Mouse (Mus musculus): ENCODE measurements around the gene Gm10392. TPM values are rescaled to one million over a fixed set of nuclear protein-coding genes. Genes with fewer than 3 reads are reported as not detected.

Gene Gm10392
- polyA plus RNA-seq, 1 experiment from 2014 or later = not detected

DNA sequence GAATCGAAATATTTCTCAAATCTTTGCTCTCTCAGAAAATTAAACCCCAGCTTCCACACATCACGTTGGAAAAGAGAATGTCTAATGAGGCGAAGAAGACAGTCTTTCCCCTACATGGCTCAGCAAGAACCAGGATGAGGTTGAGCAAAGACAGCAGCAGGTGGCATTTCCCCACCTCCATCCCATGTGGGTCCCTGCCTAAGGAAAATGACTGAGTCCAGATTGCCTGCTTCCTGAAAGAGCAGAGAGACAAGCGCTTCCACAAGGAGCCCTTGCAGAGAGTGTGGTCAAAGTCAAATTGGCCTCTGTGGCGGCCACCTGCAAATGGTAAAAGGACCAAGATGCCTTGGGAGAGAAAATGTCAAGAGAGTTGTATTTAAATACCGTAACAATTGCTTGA, 28.5 kb downstream of the Gm10392 start:
- Histone ChIP-seq H3K4me1 (replicated peaks; ENCODE audit: control insufficient read depth, insufficient read depth, low read length) (peaks cover 45% of the 10 kb centered on the region), H3K36me3 (ENCODE audit: control insufficient read depth, insufficient read depth, low read length) (no peaks in the 10 kb centered on the region)
- 71% methylated on average over 6 of the region's 6 CpGs for WGBS

DNA sequence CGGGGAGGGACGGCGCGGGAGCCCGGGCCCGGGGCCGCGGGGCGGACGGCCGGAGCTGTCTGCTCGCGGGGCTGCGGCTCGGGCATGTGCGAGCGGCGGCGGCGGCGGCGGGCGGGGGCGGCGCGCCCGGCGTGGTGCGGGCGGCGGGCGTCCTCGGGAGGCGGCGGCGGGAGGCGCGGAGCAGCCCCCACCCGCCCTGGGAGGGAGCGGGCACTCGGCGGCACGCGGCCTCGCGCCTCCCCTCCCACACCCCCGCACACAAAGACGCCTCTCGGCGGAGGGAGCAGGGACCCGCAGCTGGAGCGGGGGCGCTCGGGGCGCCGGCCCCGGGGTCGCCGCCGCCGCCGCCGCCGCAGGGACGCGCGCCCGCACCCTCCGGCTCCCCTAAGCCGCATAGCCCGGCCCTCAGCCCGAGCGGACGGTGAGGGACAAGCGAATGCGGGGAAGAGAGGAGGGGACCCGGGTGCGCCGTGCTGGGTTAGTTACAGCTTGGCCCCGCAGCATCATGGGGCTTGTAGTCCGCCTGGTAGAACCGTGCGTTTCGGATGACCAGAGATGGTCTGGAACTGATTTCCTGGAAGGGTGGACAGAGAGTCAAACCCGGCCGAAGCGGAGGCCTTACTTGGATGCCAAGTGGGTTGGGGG, 29.3 kb downstream of the Gm10392 start, which contains the start of gene Ankrd13b:
Ankrd13b (minus strand) TSS at position 88 of the 645 bp plus-strand sequence.
- no peaks in the 10 kb centered on the region for H3K27me3 ChIP-seq (replicated peaks; ENCODE audit: control insufficient read depth, insufficient read depth, low read length)
- H3K9me3 ChIP-seq (ENCODE audit: control insufficient read depth, low read length) = no peaks in the 10 kb centered on the region
- under 1% methylated on average over 50 of the region's 87 CpGs for WGBS
- H3K4me3 ChIP-seq (ENCODE audit: low read depth, low read length) = peak within 1 kb of the TSS; percentile 89
- peaks cover 41% of the 10 kb centered on the region for H3K4me1 ChIP-seq (replicated peaks; ENCODE audit: control insufficient read depth, insufficient read depth, low read length)
- H3K9ac ChIP-seq (ENCODE audit: low read depth, low read length) = peak within 1 kb of the TSS; percentile 79
- no peak for ATAC-seq (replicated peaks; ENCODE audit: low FRiP score)
- H3K36me3 ChIP-seq (ENCODE audit: control insufficient read depth, insufficient read depth, low read length) = no peaks in the 10 kb centered on the region
- H3K4me2 ChIP-seq = peak within 1 kb of the TSS; percentile 98
- no peak within 1 kb of the TSS for H3K27ac ChIP-seq (ENCODE audit: low read depth, low read length)
- no peak for DNase-seq (ENCODE audit: low spot score)

More for the DNA sequence above, 28.5 kb downstream of the Gm10392 start:
- peak overlapping the region; percentile 98 for H3K4me2 ChIP-seq
- no peak for ATAC-seq (replicated peaks; ENCODE audit: low FRiP score)
- no peak overlapping the region for H3K4me3 ChIP-seq (ENCODE audit: low read depth, low read length)
- H3K27ac ChIP-seq (ENCODE audit: low read depth, low read length) = no peak overlapping the region
- no peaks in the 10 kb centered on the region for H3K9me3 ChIP-seq (ENCODE audit: control insufficient read depth, low read length)
- H3K27me3 ChIP-seq (replicated peaks; ENCODE audit: control insufficient read depth, insufficient read depth, low read length) = no peaks in the 10 kb centered on the region
- H3K9ac ChIP-seq (ENCODE audit: low read depth, low read length) = no peak overlapping the region; the same call in 1 of the 2 replicates
- no peak for DNase-seq (ENCODE audit: low spot score)

DNA sequence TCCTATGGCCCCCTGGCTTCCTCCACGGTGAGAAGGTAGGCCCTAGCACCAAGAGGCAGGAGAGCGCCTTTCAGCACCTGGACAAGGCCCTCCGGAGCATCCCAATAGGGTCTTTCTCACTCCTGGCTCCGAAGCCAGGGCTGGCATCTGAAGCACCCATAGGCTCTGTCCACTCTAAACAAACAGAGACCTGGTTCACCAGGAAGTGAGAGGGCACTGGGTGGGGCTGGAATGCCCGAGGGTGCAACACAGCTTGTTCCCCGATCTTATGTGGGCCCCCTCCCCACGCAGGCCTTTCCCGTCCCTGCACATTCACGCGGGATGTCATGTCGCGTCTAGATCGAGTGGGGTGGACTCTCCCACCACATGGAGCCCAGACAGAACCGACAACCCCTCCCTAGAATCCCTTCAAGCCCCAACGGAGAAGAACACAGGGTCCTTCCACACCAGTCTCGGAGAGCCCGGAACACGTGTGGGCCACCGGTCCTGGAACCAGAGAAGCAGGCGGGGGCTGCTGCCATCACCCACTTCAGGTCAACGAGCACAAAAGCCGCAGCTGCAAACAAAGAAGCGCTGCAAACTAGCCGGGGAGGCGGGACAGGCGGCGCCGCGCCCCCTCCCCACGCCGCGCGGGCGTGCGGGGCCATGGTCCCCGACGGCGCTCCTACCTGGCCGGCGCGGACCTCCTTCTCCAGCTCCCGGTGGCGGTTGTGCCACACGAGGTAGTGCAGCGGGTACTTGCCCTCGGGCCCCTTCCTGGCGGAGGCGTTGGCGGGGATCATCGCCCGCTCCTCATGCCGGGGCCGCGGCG, 30.0 kb downstream of the Gm10392 start:
- Histone ChIP-seq H3K4me2 (peak overlapping the region; percentile 98), H3K9me3 (ENCODE audit: control insufficient read depth, low read length) (no peaks in the 10 kb centered on the region), H3K9ac (ENCODE audit: low read depth, low read length) (peak overlapping the region; percentile 79), H3K36me3 (ENCODE audit: control insufficient read depth, insufficient read depth, low read length) (no peaks in the 10 kb centered on the region), H3K4me3 (ENCODE audit: low read depth, low read length) (peak overlapping the region; percentile 89), H3K27me3 (replicated peaks; ENCODE audit: control insufficient read depth, insufficient read depth, low read length) (no peaks in the 10 kb centered on the region), H3K4me1 (replicated peaks; ENCODE audit: control insufficient read depth, insufficient read depth, low read length) (peaks cover 33% of the 10 kb centered on the region), H3K27ac (ENCODE audit: low read depth, low read length) (no peak overlapping the region)
- ATAC-seq (replicated peaks; ENCODE audit: low FRiP score) = no peak
- DNase-seq (ENCODE audit: low spot score) = no peak
- WGBS = 4% methylated on average over 55 of the region's 55 CpGs

DNA sequence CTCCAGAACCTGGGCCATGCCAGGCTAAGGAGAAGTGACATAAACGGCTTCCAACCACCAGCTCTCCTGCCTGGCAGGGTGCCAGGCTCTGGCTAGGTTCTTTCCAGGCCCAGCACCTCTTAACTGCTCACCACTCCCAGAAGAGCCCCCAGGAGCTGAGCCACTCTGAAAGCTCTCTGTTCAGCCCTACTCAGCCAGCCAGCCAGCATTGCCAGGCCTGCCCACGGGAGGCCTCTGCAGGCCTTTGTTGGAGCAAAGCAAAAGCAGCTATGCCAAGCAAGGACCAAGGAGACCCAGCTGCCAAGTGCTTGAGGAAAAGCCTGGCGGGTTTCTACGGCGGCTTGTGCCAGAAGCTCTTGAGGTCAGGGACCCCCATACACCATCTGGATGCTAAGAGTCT, 32.2 kb downstream of the Gm10392 start:
- Histone ChIP-seq H3K27me3 (replicated peaks; ENCODE audit: control insufficient read depth, insufficient read depth, low read length) (no peaks in the 10 kb centered on the region), H3K36me3 (ENCODE audit: control insufficient read depth, insufficient read depth, low read length) (no peaks in the 10 kb centered on the region), H3K4me3 (ENCODE audit: low read depth, low read length) (no peak overlapping the region), H3K27ac (ENCODE audit: low read depth, low read length) (no peak overlapping the region), H3K9me3 (ENCODE audit: control insufficient read depth, low read length) (no peaks in the 10 kb centered on the region), H3K4me1 (replicated peaks; ENCODE audit: control insufficient read depth, insufficient read depth, low read length) (peaks cover 24% of the 10 kb centered on the region), H3K9ac (ENCODE audit: low read depth, low read length) (no peak overlapping the region), H3K4me2 (no peak overlapping the region)
- WGBS = 87% methylated on average over 5 of the region's 5 CpGs
- no peak for ATAC-seq (replicated peaks; ENCODE audit: low FRiP score)
- DNase-seq (ENCODE audit: low spot score) = no peak

DNA sequence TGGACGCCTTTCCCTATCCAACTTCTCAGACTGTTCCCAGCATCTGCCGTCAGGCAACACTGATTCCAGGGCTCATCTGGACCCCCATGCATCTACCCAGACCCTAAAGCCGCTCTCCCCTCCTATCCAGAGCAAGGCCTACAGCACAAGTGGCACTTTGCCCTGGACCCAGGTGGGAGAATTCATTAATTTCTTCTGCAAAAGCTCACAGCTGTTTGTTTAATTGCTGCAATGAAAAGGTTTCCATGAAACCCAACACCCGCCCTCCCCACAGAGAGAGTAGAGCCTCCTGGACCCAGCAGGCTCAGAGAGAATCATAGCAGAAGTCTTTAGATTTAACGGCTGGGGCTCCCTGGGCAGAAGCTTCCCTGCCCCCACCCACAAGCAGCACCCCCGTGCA, 33.8 kb downstream of the Gm10392 start:
- Histone ChIP-seq H3K4me1 (replicated peaks; ENCODE audit: control insufficient read depth, insufficient read depth, low read length) (peaks cover 12% of the 10 kb centered on the region), H3K27me3 (replicated peaks; ENCODE audit: control insufficient read depth, insufficient read depth, low read length) (no peaks in the 10 kb centered on the region), H3K36me3 (ENCODE audit: control insufficient read depth, insufficient read depth, low read length) (no peaks in the 10 kb centered on the region), H3K4me3 (ENCODE audit: low read depth, low read length) (no peak overlapping the region), H3K9ac (ENCODE audit: low read depth, low read length) (no peak overlapping the region), H3K9me3 (ENCODE audit: control insufficient read depth, low read length) (no peaks in the 10 kb centered on the region), H3K27ac (ENCODE audit: low read depth, low read length) (no peak overlapping the region), H3K4me2 (no peak overlapping the region)
- DNase-seq (ENCODE audit: low spot score) (no peak), ATAC-seq (replicated peaks; ENCODE audit: low FRiP score) (no peak)
- 70% methylated on average over 6 of the region's 6 CpGs for WGBS

DNA sequence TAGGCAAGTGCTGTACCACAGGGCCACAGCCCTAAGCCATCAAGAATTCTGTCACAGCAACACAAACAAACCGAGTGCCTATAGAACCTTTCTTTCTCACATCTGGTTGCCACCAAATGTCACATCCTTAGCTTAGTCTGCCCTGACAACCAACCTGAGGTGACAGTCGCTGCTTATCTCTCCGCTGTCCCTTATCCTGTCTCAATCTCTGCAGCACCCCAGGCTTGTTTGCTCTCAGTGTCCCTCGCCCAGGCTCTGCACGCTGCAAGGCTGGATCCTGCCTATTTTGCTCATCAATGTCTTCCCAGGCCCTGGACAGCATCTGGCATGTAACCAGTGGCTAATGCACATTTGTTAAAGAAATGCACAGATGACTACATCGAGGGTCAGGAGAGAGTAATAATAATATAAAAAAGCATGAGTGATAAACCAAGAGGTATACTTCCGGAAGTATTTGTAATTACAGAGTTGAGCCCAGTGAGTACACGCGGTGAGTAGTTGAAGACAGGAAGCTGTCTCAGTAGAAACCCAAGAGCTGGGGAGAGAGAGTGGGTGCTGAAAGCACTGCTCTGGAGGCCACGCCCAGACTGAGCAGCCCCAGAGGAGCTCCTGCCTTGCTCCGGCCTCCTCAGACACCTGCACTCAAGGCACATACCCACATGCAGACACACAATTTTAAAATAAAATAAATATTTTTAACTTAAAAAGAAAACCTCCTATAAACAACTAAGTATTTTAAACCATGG, 35.3 kb downstream of the Gm10392 start:
- Histone ChIP-seq H3K4me1 (replicated peaks; ENCODE audit: control insufficient read depth, insufficient read depth, low read length) (peaks cover 8% of the 10 kb centered on the region), H3K4me3 (ENCODE audit: low read depth, low read length) (no peak overlapping the region), H3K27me3 (replicated peaks; ENCODE audit: control insufficient read depth, insufficient read depth, low read length) (no peaks in the 10 kb centered on the region), H3K9me3 (ENCODE audit: control insufficient read depth, low read length) (no peaks in the 10 kb centered on the region), H3K36me3 (ENCODE audit: control insufficient read depth, insufficient read depth, low read length) (no peaks in the 10 kb centered on the region), H3K9ac (ENCODE audit: low read depth, low read length) (no peak overlapping the region), H3K4me2 (no peak overlapping the region), H3K27ac (ENCODE audit: low read depth, low read length) (no peak overlapping the region)
- ATAC-seq (replicated peaks; ENCODE audit: low FRiP score) (no peak), DNase-seq (ENCODE audit: low spot score) (no peak)
- WGBS = 48% methylated on average over 11 of the region's 11 CpGs

DNA sequence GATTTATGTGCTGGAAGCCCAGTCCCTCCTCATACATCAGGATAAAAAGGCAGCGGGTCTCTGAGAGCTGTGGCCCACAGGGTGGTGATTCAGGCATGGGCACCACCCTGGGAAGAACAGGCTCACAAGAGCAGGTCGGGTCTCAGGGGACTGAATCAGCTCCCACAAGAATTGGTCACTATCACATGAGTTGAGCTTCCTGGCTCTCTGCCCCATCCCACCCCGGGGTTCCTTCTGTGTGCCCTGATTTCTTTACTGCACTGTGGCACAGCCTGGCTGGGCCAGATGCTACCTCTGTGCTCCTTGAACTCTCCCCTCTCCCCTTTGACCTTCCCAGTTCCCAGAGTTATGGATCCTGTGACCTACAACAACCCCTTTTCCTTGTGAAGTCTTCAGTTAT, 36.0 kb downstream of the Gm10392 start:
- Histone ChIP-seq H3K36me3 (ENCODE audit: control insufficient read depth, insufficient read depth, low read length) (no peaks in the 10 kb centered on the region), H3K4me2 (no peak overlapping the region), H3K9ac (ENCODE audit: low read depth, low read length) (no peak overlapping the region), H3K27me3 (replicated peaks; ENCODE audit: control insufficient read depth, insufficient read depth, low read length) (no peaks in the 10 kb centered on the region), H3K27ac (ENCODE audit: low read depth, low read length) (no peak overlapping the region), H3K4me1 (replicated peaks; ENCODE audit: control insufficient read depth, insufficient read depth, low read length) (peaks cover 1% of the 10 kb centered on the region), H3K4me3 (ENCODE audit: low read depth, low read length) (no peak overlapping the region), H3K9me3 (ENCODE audit: control insufficient read depth, low read length) (no peaks in the 10 kb centered on the region)
- DNase-seq (ENCODE audit: low spot score) (no peak), ATAC-seq (replicated peaks; ENCODE audit: low FRiP score) (no peak)
- 53% methylated on average over 3 of the region's 3 CpGs for WGBS

DNA sequence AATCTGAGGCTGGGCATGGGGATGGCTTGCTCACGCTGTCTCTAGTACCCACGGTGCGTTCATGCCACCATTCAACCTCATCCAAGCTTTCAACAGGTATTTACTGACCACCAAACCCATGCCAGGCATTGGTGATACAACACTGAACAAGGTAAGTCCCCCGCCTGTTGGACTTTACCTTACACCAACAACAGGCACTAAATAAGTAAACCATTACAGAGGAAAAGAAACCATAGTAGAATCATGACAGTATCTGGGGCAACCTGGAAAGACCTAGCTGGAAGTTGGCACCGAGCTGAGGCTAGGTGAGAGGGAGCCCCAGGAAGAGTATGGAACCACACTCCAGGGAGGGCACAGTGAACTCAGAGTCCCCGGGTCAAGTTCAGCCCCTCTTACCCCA, 42.1 kb downstream of the Gm10392 start:
- no peaks in the 10 kb centered on the region for H3K9me3 ChIP-seq (ENCODE audit: control insufficient read depth, low read length)
- no peak overlapping the region for H3K4me2 ChIP-seq
- no peak overlapping the region for H3K4me3 ChIP-seq (ENCODE audit: low read depth, low read length)
- DNase-seq (ENCODE audit: low spot score) = no peak
- ATAC-seq (replicated peaks; ENCODE audit: low FRiP score) = no peak
- no peaks in the 10 kb centered on the region for H3K27me3 ChIP-seq (replicated peaks; ENCODE audit: control insufficient read depth, insufficient read depth, low read length)
- WGBS = 87% methylated on average over 6 of the region's 6 CpGs
- H3K27ac ChIP-seq (ENCODE audit: low read depth, low read length) = no peak overlapping the region; the same call in 1 of the 2 replicates
- H3K36me3 ChIP-seq (ENCODE audit: control insufficient read depth, insufficient read depth, low read length) = peaks cover 3% of the 10 kb centered on the region; the same call in 1 of the 2 replicates
- no peaks in the 10 kb centered on the region for H3K4me1 ChIP-seq (replicated peaks; ENCODE audit: control insufficient read depth, insufficient read depth, low read length)
- no peak overlapping the region for H3K9ac ChIP-seq (ENCODE audit: low read depth, low read length)

All from liver, embryonic 11.5 days (tissue).